Mouse (Mus musculus) midbrain, embryonic 15.5 days (tissue): ENCODE results near the gene Atf7. TPM values are rescaled to one million over a fixed set of nuclear protein-coding genes. Genes with fewer than 3 reads are reported as not detected.
A peak's percentile ranks its signal among the peaks of the same experiment; 100 is the strongest.

Experiments
- ATAC-seq: fragments of 200-750 bp; cut with Nextera tagmentation; replicated peaks from 2 replicates; pipeline ENCODE4 v1.8.0; 2017; ENCODE audit warnings: moderate TSS enrichment
- H3K27ac ChIP-seq: fragments of 300-500 bp; sonication (generic); 2 replicates; pipeline ENCODE4 v1.5.1; 2015; ENCODE audit warnings: mild to moderate bottlenecking, inconsistent platforms
- H3K27me3 ChIP-seq: fragments of 300-500 bp; sonication (generic); replicated peaks from 2 replicates; pipeline ENCODE4 v1.6.1; 2015; ENCODE audit warnings: inconsistent platforms
- H3K36me3 ChIP-seq: fragments of 300-500 bp; sonication (generic); replicated peaks from 2 replicates; pipeline ENCODE4 v1.6.1; 2015; ENCODE audit warnings: inconsistent platforms
- H3K4me1 ChIP-seq: fragments of 300-500 bp; sonication (generic); 2 replicates; pipeline ENCODE4 v1.6.1; 2015; ENCODE audit warnings: inconsistent platforms
- H3K4me2 ChIP-seq: fragments of 300-500 bp; sonication (generic); 2 replicates; pipeline ENCODE4 v1.6.1; 2015; ENCODE audit warnings: inconsistent platforms, mild to moderate bottlenecking, moderate library complexity
- H3K4me3 ChIP-seq: fragments of 300-500 bp; sonication (generic); 2 replicates; pipeline ENCODE4 v1.5.1; 2015; ENCODE audit warnings: mild to moderate bottlenecking, inconsistent platforms
- H3K9ac ChIP-seq: fragments of 300-500 bp; sonication (generic); 2 replicates; pipeline ENCODE4 v1.6.1; 2015; ENCODE audit warnings: mild to moderate bottlenecking, inconsistent platforms
- H3K9me3 ChIP-seq: fragments of 300-500 bp; sonication (generic); 2 replicates; pipeline ENCODE4 v1.6.1; 2016; ENCODE audit warnings: inconsistent platforms
- WGBS: fragments of 180-500 bp; shearing (Covaris S2); methylation state at CpG from one replicate; pipeline ENCODE4 v1.1.7; 2015; ENCODE audit warnings: mixed read lengths; 5-methylcytosine and 5-hydroxymethylcytosine counted together
- polyA plus RNA-seq: library from polyadenylated mRNA; unstranded; fragments of >200 nt; fragmentation: Nextera tagmentation; extraction: Ambion mirVana; gene quantifications from 2 replicates; pipeline ENCODE4 v1.2.1, GENCODE M21; 2015

Atf7 gene
- polyA plus RNA-seq, 1 experiment from 2014 or later: 15.6 TPM

- no peak overlapping the region for H3K4me2 ChIP-seq
- H3K4me3 ChIP-seq: no peak overlapping the region
- H3K27ac ChIP-seq: no peak overlapping the region
- peaks cover 39% of the 10 kb centered on the region for H3K36me3 ChIP-seq
- H3K27me3 ChIP-seq: no peaks in the 10 kb centered on the region
- no peak for ATAC-seq
- no peaks in the 10 kb centered on the region for H3K9me3 ChIP-seq
- no peaks in the 10 kb centered on the region for H3K4me1 ChIP-seq
- 87% methylated on average over 3 of the region's 3 CpGs for WGBS
- no peak overlapping the region for H3K9ac ChIP-seq
Observed at GRCm38 (mm10) chr15:102532106-102532900, 93.0 kb downstream of the Atf7 start.

- ATAC-seq: no peak
- no peaks in the 10 kb centered on the region for H3K4me1 ChIP-seq
- H3K4me2 ChIP-seq: no peak overlapping the region
- no peaks in the 10 kb centered on the region for H3K27me3 ChIP-seq
- H3K27ac ChIP-seq: no peak overlapping the region
- H3K9ac ChIP-seq: no peak overlapping the region
- WGBS: 87% methylated on average over 4 of the region's 4 CpGs
- no peaks in the 10 kb centered on the region for H3K9me3 ChIP-seq
- no peak overlapping the region for H3K4me3 ChIP-seq
- H3K36me3 ChIP-seq: peaks cover 36% of the 10 kb centered on the region
Observed at GRCm38 (mm10) chr15:102531586-102531985, 93.7 kb downstream of the Atf7 start.

- Histone ChIP-seq H3K4me3 (no peak overlapping the region), H3K27me3 (no peaks in the 10 kb centered on the region), H3K9ac (no peak overlapping the region), H3K4me2 (no peak overlapping the region), H3K36me3 (peaks cover 30% of the 10 kb centered on the region), H3K9me3 (no peaks in the 10 kb centered on the region), H3K4me1 (no peaks in the 10 kb centered on the region), H3K27ac (no peak overlapping the region)
- ATAC-seq: no peak
- 93% methylated on average over 4 of the region's 4 CpGs for WGBS
Observed at GRCm38 (mm10) chr15:102530566-102530965, 94.7 kb downstream of the Atf7 start.

GRCm38 (mm10) chr15:102528396-102528795 lies 96.9 kb downstream of the Atf7 start:
- Histone ChIP-seq H3K9me3 (no peaks in the 10 kb centered on the region), H3K36me3 (peaks cover 26% of the 10 kb centered on the region; the same call in 1 of the 2 replicates), H3K27me3 (no peaks in the 10 kb centered on the region), H3K4me3 (no peak overlapping the region), H3K4me1 (no peaks in the 10 kb centered on the region), H3K4me2 (no peak overlapping the region), H3K27ac (no peak overlapping the region), H3K9ac (no peak overlapping the region)
- WGBS: 100% methylated on average over 1 of the region's 1 CpGs
- ATAC-seq: no peak

GRCm38 (mm10) chr15:102527936-102528335 lies 97.3 kb downstream of the Atf7 start:
- H3K9me3 ChIP-seq: no peaks in the 10 kb centered on the region
- no peak for ATAC-seq
- H3K27ac ChIP-seq: no peak overlapping the region
- no peak overlapping the region for H3K9ac ChIP-seq
- no peaks in the 10 kb centered on the region for H3K27me3 ChIP-seq
- H3K4me2 ChIP-seq: no peak overlapping the region
- H3K4me3 ChIP-seq: no peak overlapping the region
- 75% methylated on average over 3 of the region's 3 CpGs for WGBS
- H3K36me3 ChIP-seq: peaks cover 21% of the 10 kb centered on the region; the same call in 1 of the 2 replicates
- no peaks in the 10 kb centered on the region for H3K4me1 ChIP-seq

GRCm38 (mm10) chr15:102526111-102527002 lies 98.9 kb downstream of the Atf7 start:
- H3K36me3 ChIP-seq: peaks cover 19% of the 10 kb centered on the region; the same call in 1 of the 2 replicates
- no peaks in the 10 kb centered on the region for H3K9me3 ChIP-seq
- no peak overlapping the region for H3K4me3 ChIP-seq
- H3K9ac ChIP-seq: no peak overlapping the region
- WGBS: 92% methylated on average over 6 of the region's 6 CpGs
- H3K27ac ChIP-seq: no peak overlapping the region
- no peaks in the 10 kb centered on the region for H3K27me3 ChIP-seq
- no peak overlapping the region for H3K4me2 ChIP-seq
- H3K4me1 ChIP-seq: no peaks in the 10 kb centered on the region
- no peak for ATAC-seq

- no peaks in the 10 kb centered on the region for H3K27me3 ChIP-seq
- no peaks in the 10 kb centered on the region for H3K4me1 ChIP-seq
- H3K9ac ChIP-seq: no peak within 1 kb of the TSS
- ATAC-seq: no peak
- H3K36me3 ChIP-seq: peaks cover 11% of the 10 kb centered on the region; the same call in 1 of the 2 replicates
- no peak within 1 kb of the TSS for H3K4me2 ChIP-seq
- no peak within 1 kb of the TSS for H3K4me3 ChIP-seq
- H3K27ac ChIP-seq: 0 out of 2 replicates have a peak within 1 kb of the TSS, but pooled peaks have one; percentile 17
- no peaks in the 10 kb centered on the region for H3K9me3 ChIP-seq
- WGBS: 9% methylated on average over 3 of the region's 3 CpGs
Observed at GRCm38 (mm10) chr15:102524892-102525485, 100.3 kb downstream of the Atf7 start, which contains the start of gene Npff. Gene Npff (minus strand): TSS chr15:102524942.

- Histone ChIP-seq H3K27me3 (no peaks in the 10 kb centered on the region), H3K4me2 (no peak overlapping the region), H3K9me3 (no peaks in the 10 kb centered on the region), H3K4me3 (no peak overlapping the region), H3K36me3 (peaks cover 6% of the 10 kb centered on the region; the same call in 1 of the 2 replicates), H3K9ac (no peak overlapping the region), H3K4me1 (peaks cover 12% of the 10 kb centered on the region), H3K27ac (no peak overlapping the region)
- 82% methylated on average over 4 of the region's 4 CpGs for WGBS
- ATAC-seq: no peak
Observed at GRCm38 (mm10) chr15:102521480-102521879, 103.8 kb downstream of the Atf7 start.

GRCm38 (mm10) chr15:102520416-102520815 lies 104.8 kb downstream of the Atf7 start:
- Histone ChIP-seq H3K4me2 (no peak overlapping the region), H3K9me3 (no peaks in the 10 kb centered on the region), H3K9ac (no peak overlapping the region; the same call in 1 of the 2 replicates), H3K27ac (no peak overlapping the region), H3K4me1 (peaks cover 20% of the 10 kb centered on the region), H3K27me3 (no peaks in the 10 kb centered on the region), H3K36me3 (peaks cover 6% of the 10 kb centered on the region; the same call in 1 of the 2 replicates), H3K4me3 (no peak overlapping the region)
- 94% methylated on average over 4 of the region's 4 CpGs for WGBS
- ATAC-seq: no peak

GRCm38 (mm10) chr15:102519211-102520141 lies 105.8 kb downstream of the Atf7 start:
- H3K4me2 ChIP-seq: peak overlapping the region; percentile 88
- peak overlapping the region; percentile 66 for H3K4me3 ChIP-seq
- no peaks in the 10 kb centered on the region for H3K9me3 ChIP-seq
- WGBS: 71% methylated on average over 17 of the region's 17 CpGs
- peaks cover 29% of the 10 kb centered on the region for H3K4me1 ChIP-seq
- peak overlapping the region; percentile 100 for H3K27ac ChIP-seq
- H3K27me3 ChIP-seq: no peaks in the 10 kb centered on the region
- H3K9ac ChIP-seq: peak overlapping the region; percentile 83
- no peak for ATAC-seq
- H3K36me3 ChIP-seq: peaks cover 6% of the 10 kb centered on the region; the same call in 1 of the 2 replicates

- Histone ChIP-seq H3K27ac (peak overlapping the region; percentile 100), H3K9ac (peak overlapping the region; percentile 83), H3K4me1 (peaks cover 34% of the 10 kb centered on the region), H3K4me3 (peak overlapping the region; percentile 66), H3K9me3 (no peaks in the 10 kb centered on the region), H3K36me3 (peaks cover 4% of the 10 kb centered on the region; the same call in 1 of the 2 replicates), H3K27me3 (no peaks in the 10 kb centered on the region), H3K4me2 (peak overlapping the region; percentile 88)
- 23% methylated on average over 9 of the region's 9 CpGs for WGBS
- ATAC-seq: no peak
Observed at GRCm38 (mm10) chr15:102518859-102519201, 106.4 kb downstream of the Atf7 start.
